In the genomic region with DNA sequence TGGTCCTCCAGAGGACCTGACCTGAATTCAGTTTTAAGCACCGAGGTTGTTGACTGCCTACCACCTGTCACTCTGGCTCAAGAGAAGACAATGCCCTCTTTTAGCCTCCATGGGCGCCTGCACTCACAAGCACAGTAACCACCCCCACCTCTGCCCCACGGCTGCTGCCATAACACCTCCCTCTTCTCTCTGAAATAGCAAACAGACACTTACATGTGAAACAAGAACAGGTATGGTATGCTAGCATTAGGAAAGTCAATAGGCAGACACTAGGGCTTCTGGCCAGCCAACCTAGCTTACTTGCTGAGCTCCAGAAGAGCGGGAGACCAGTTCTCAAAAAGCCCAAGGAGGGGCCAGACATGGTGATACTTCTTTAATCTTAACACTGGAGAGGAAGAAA, we compare ENCODE assay signal across 30 mouse cellular contexts.
"Had no signal": no experiment of that assay in that cellular context is flagged by ENCODE, and none has a peak within 500 bp of the region (broad histone marks: within the 10 kb centered on the region; RNA-seq: fewer than 3 reads in every experiment).

No protein-coding gene starts in this region.

- H3K9ac ChIP-seq: limb, embryonic 12.5 days; limb, embryonic 13.5 days; limb, embryonic 15.5 days; liver, embryonic 12.5 days; liver, embryonic 13.5 days; liver, embryonic 14.5 days; liver, embryonic 15.5 days; liver, postnatal 0 days; lung, embryonic 14.5 days; lung, embryonic 15.5 days; midbrain, embryonic 12.5 days; midbrain, embryonic 13.5 days; midbrain, embryonic 15.5 days; neural tube, embryonic 12.5 days; neural tube, embryonic 13.5 days had no signal

- H3K27ac ChIP-seq: limb, embryonic 10.5 days; limb, embryonic 12.5 days; limb, embryonic 13.5 days; limb, embryonic 15.5 days; liver, embryonic 12.5 days; liver, embryonic 13.5 days; liver, embryonic 14.5 days; liver, embryonic 15.5 days; lung, embryonic 15.5 days; macrophage; midbrain, embryonic 10.5 days; midbrain, embryonic 12.5 days; midbrain, embryonic 13.5 days; midbrain, embryonic 15.5 days; neural tube, embryonic 12.5 days; neural tube, embryonic 13.5 days had no signal

- H3K4me1 ChIP-seq: limb, embryonic 10.5 days; limb, embryonic 12.5 days; limb, embryonic 13.5 days; limb, embryonic 15.5 days; liver, embryonic 12.5 days; liver, embryonic 13.5 days; liver, embryonic 15.5 days; lung, embryonic 15.5 days; megakaryocyte, embryonic 14.5 days; midbrain, embryonic 10.5 days; midbrain, embryonic 12.5 days; midbrain, embryonic 13.5 days; midbrain, embryonic 15.5 days; neural tube, embryonic 12.5 days; neural tube, embryonic 13.5 days had no signal

- ATAC-seq: liver, embryonic 12.5 days; liver, postnatal 0 days; lung, postnatal 0 days; midbrain, embryonic 13.5 days; midbrain, embryonic 15.5 days; midbrain, embryonic 16.5 days had no signal

- H3K4me3 ChIP-seq: limb, embryonic 10.5 days; limb, embryonic 12.5 days; limb, embryonic 13.5 days; limb, embryonic 15.5 days; liver, embryonic 12.5 days; liver, embryonic 13.5 days; liver, embryonic 15.5 days; lung, embryonic 15.5 days; megakaryocyte, embryonic 14.5 days; midbrain, embryonic 10.5 days; midbrain, embryonic 12.5 days; midbrain, embryonic 13.5 days; midbrain, embryonic 15.5 days; neural tube, embryonic 12.5 days; neural tube, embryonic 13.5 days had no signal

- H3K9me3 ChIP-seq: limb, embryonic 10.5 days; limb, embryonic 12.5 days; limb, embryonic 13.5 days; limb, embryonic 15.5 days; liver, embryonic 12.5 days; liver, embryonic 13.5 days; liver, embryonic 15.5 days; lung, embryonic 15.5 days; megakaryocyte, embryonic 14.5 days; midbrain, embryonic 10.5 days; midbrain, embryonic 12.5 days; midbrain, embryonic 13.5 days; midbrain, embryonic 15.5 days; neural tube, embryonic 12.5 days; neural tube, embryonic 13.5 days had no signal

- DNase-seq: left cerebral cortex, postnatal 4 days; liver; liver, embryonic 13.5 days; liver, postnatal 0 days; lung, adult 18-20 months; lung, adult 2 months; lung, embryonic 14.5 days; lung, postnatal 10 days; lung, postnatal 14 days; lung, postnatal 36 days; lung, postnatal 4 days had no signal

- H3K4me2 ChIP-seq: limb, embryonic 12.5 days; limb, embryonic 13.5 days; limb, embryonic 15.5 days; liver, embryonic 11.5 days; liver, embryonic 12.5 days; liver, embryonic 13.5 days; liver, embryonic 15.5 days; lung, embryonic 14.5 days; lung, embryonic 15.5 days; midbrain, embryonic 12.5 days; midbrain, embryonic 13.5 days; midbrain, embryonic 15.5 days; neural tube, embryonic 12.5 days; neural tube, embryonic 13.5 days had no signal

- H3K27me3 ChIP-seq: limb, embryonic 12.5 days; limb, embryonic 13.5 days; limb, embryonic 15.5 days; liver, embryonic 12.5 days; liver, embryonic 13.5 days; liver, embryonic 15.5 days; lung, embryonic 15.5 days; megakaryocyte, embryonic 14.5 days; midbrain, embryonic 12.5 days; midbrain, embryonic 13.5 days; midbrain, embryonic 15.5 days; neural tube, embryonic 12.5 days; neural tube, embryonic 13.5 days had no signal
